Mouse (Mus musculus): ENCODE data around the gene Nod2. TPM values are rescaled to one million over a fixed set of nuclear protein-coding genes. Genes with fewer than 3 reads are reported as not detected.

Gene Nod2
- polyA plus RNA-seq, 1 experiment, result not detected

DNA sequence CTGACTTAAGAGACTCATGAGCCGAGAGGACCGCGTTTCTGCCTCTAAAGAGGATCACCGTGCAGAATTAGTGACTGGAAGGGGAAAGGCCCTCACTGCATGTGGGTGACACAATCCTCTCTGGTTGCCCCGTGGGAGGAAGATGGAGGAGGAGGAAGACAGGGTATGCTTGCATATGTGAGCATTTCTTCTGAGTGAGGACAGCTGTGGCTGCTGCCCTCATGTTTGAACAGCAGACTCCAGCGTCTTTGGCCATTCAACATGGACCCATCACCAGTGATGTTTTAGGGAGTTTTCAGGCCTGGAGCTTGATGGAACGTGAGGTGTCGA lies 39.8 kb downstream of the Nod2 start:
- H3K36me3 ChIP-seq (replicated peaks; ENCODE audit: low read length), result no peaks in the 10 kb centered on the region
- H3K4me3 ChIP-seq (replicated peaks), result no peak overlapping the region
- TF ChIP-seq FLI1 (IDR thresholded peaks at IDR 0.05; ENCODE audit: low read length), result no peak
- TF ChIP-seq GATA1 (IDR thresholded peaks at IDR 0.05; ENCODE audit: borderline replicate concordance, low read length), result no peak
- H3K9me3 ChIP-seq, result no peaks in the 10 kb centered on the region
- H3K4me1 ChIP-seq, result peaks cover 27% of the 10 kb centered on the region
- peaks cover 19% of the 10 kb centered on the region for H3K27me3 ChIP-seq (replicated peaks)

DNA sequence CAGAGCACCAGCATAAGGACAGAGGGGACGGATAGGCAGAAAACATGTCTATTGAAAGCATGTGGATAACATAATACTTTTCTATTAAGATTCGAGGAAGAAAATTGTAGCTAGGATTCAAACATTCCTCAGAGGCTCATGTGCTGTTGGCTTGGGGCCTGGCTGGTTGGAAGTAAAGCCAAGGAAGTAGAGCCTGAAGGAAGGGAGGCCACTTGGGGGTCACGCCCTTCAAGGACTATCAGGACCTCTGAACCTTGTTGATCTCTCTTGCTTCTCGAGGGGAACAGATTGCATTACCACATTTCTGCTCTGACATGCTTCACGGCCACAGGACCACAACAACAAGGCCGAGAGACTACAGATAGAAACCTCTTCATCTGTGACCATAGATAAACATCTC lies 42.0 kb downstream of the Nod2 start:
- no peaks in the 10 kb centered on the region for H3K9me3 ChIP-seq
- TF ChIP-seq FLI1 (IDR thresholded peaks at IDR 0.05; ENCODE audit: low read length) (no peak), GATA1 (IDR thresholded peaks at IDR 0.05; ENCODE audit: borderline replicate concordance, low read length) (no peak)
- H3K4me1 ChIP-seq, result peaks cover 43% of the 10 kb centered on the region
- no peaks in the 10 kb centered on the region for H3K36me3 ChIP-seq (replicated peaks; ENCODE audit: low read length)
- H3K27me3 ChIP-seq (replicated peaks), result peaks cover 14% of the 10 kb centered on the region
- no peak overlapping the region for H3K4me3 ChIP-seq (replicated peaks)

DNA sequence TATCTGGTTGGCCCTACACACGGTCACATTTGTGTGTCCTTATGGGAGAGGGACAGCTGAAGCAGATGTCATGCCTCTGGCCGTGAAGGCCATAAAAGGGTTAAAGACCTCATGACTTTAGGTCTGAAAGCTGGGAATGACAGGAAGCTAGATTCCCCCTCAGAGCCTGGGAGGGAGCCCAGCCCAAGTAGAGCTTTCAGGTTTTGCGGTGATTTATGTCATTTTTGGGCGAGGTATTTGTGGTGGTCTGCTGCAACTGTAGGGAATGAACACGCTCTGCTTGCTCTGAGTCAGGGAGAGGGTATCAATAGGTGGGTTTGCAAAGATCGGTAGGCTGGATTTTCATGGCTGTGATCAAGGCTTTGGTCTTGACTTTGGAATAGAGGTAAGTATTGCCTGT lies 42.8 kb downstream of the Nod2 start:
- Histone ChIP-seq H3K4me3 (replicated peaks) (no peak overlapping the region), H3K27me3 (replicated peaks) (peaks cover 14% of the 10 kb centered on the region), H3K9me3 (no peaks in the 10 kb centered on the region), H3K36me3 (replicated peaks; ENCODE audit: low read length) (no peaks in the 10 kb centered on the region), H3K4me1 (peaks cover 49% of the 10 kb centered on the region)
- TF ChIP-seq GATA1 (IDR thresholded peaks at IDR 0.05; ENCODE audit: borderline replicate concordance, low read length), result no peak
- TF ChIP-seq FLI1 (IDR thresholded peaks at IDR 0.05; ENCODE audit: low read length), result no peak

DNA sequence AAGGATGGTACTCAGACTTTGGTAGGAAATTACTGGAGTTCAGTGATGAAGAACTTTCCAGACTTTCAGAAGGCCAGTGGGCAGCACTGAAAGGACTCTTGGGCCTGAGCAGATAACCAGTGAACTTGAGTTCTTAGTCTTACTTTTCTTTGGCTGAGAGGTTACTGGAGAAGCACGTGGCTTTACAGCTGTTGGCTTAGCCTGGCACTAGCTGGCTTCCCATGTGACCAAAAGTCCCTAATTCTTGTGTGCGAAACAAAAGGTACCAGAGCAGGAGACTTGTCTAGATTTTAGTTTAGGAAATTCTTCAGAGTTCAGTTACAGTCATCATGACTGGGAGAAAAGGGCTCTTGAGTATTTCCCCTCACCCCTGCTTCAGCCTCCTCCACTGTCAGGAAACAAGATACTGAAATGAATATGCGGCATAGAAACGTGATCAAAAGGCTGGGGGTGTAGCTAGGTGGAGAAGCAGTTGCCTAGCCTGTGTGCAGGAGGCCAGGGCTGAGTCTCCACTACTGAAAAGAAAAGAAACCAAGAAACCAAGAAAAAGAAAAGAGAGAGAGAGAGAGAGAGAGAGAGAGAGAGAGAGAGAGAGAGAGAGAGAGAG lies 44.3 kb downstream of the Nod2 start:
- H3K4me1 ChIP-seq, result peaks cover 63% of the 10 kb centered on the region
- TF ChIP-seq FLI1 (IDR thresholded peaks at IDR 0.05; ENCODE audit: low read length), result no peak
- TF ChIP-seq GATA1 (IDR thresholded peaks at IDR 0.05; ENCODE audit: borderline replicate concordance, low read length), result no peak
- no peaks in the 10 kb centered on the region for H3K36me3 ChIP-seq (replicated peaks; ENCODE audit: low read length)
- H3K27me3 ChIP-seq (replicated peaks), result peaks cover 13% of the 10 kb centered on the region
- H3K9me3 ChIP-seq, result no peaks in the 10 kb centered on the region
- peak overlapping the region; percentile 76 for H3K4me3 ChIP-seq (replicated peaks)

DNA sequence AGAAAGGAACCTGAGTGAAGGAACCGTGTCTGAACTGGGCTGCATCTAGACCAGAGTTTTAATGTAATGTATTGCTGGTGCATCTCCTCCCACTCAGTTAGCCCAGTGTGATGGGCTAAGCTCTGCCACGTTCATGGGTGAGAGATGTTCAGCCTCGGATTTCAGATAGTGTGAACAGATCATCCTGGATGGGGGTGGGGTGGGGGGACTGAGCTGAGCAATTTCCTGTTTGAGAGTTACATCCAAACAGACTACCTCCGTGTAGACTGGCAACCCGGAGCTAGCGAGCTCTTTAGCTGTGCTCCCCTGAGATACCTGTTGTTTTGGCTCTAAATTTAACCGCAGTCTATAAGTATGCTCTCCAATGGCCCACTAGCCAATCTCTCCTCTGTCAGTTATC lies 44.8 kb downstream of the Nod2 start:
- H3K9me3 ChIP-seq, result no peaks in the 10 kb centered on the region
- no peaks in the 10 kb centered on the region for H3K36me3 ChIP-seq (replicated peaks; ENCODE audit: low read length)
- peaks cover 63% of the 10 kb centered on the region for H3K4me1 ChIP-seq
- H3K4me3 ChIP-seq (replicated peaks), result peak overlapping the region; percentile 55
- TF ChIP-seq GATA1 (IDR thresholded peaks at IDR 0.05; ENCODE audit: borderline replicate concordance, low read length), result no peak
- no peak for TF ChIP-seq FLI1 (IDR thresholded peaks at IDR 0.05; ENCODE audit: low read length)
- peaks cover 8% of the 10 kb centered on the region for H3K27me3 ChIP-seq (replicated peaks)

DNA sequence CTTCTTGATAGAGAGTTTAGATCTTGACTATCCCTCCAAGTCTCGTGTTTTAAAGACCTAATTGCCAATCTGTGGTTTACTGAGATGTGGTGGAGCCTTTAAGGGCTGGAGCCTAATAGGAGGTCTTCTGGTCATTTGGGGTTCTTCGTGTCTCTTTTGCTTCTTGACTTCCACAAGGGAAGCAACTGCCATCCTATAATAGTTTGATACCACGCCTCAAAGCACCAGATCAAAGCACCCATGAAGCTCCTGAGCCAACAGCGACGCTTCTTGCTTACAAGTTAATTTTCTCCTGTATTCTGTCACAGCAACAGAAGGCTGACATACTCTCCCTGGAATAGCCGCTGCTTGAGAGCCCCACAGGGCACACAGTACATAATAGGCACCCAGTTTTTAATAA lies 45.8 kb downstream of the Nod2 start:
- no peaks in the 10 kb centered on the region for H3K36me3 ChIP-seq (replicated peaks; ENCODE audit: low read length)
- H3K27me3 ChIP-seq (replicated peaks), result peaks cover 5% of the 10 kb centered on the region
- H3K9me3 ChIP-seq, result no peaks in the 10 kb centered on the region
- H3K4me3 ChIP-seq (replicated peaks), result no peak overlapping the region
- TF ChIP-seq FLI1 (IDR thresholded peaks at IDR 0.05; ENCODE audit: low read length), result no peak
- no peak for TF ChIP-seq GATA1 (IDR thresholded peaks at IDR 0.05; ENCODE audit: borderline replicate concordance, low read length)
- peaks cover 66% of the 10 kb centered on the region for H3K4me1 ChIP-seq

DNA sequence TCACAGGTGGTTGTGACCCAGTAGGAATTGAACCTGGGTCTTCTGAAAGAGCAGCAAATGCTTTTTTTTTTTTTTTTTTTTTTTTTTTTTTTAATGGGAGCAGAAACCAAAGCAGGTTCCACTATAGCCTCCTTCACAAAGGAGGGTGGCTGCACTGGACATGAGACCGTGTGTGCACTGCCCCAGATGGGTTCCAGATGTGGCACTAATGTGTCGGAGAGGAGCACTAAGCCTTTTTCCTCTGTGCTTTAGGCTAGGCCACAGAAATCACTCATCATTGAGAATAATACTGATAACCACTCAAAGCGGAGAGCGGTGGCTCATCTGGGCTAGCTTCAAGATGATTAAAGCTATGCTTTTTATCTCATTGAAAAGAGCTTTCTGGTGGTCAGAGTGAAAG lies 46.3 kb downstream of the Nod2 start:
- no peaks in the 10 kb centered on the region for H3K9me3 ChIP-seq
- H3K27me3 ChIP-seq (replicated peaks), result peaks cover 5% of the 10 kb centered on the region
- H3K4me3 ChIP-seq (replicated peaks), result no peak overlapping the region
- TF ChIP-seq FLI1 (IDR thresholded peaks at IDR 0.05; ENCODE audit: low read length) (no peak), GATA1 (IDR thresholded peaks at IDR 0.05; ENCODE audit: borderline replicate concordance, low read length) (no peak)
- H3K36me3 ChIP-seq (replicated peaks; ENCODE audit: low read length), result no peaks in the 10 kb centered on the region
- H3K4me1 ChIP-seq, result peaks cover 69% of the 10 kb centered on the region

DNA sequence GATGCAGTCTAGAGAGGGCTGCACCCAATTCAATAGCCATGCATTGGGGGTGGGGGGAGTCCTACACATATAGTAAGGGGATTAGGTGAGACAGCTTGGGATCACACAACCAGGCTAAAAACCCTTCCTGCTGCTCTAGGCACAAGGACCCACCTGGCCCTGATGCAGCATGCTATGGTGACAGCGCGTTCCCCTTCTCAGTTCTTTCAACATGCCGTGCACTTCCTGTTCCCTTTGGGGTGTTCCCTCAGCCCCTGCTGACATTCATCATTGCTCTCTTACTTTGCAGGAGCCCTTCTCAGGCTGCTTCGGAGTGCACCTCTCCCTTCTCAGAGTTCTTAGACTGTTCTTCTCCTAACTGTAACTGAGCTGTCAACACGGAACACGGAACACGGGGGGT lies 47.2 kb downstream of the Nod2 start:
- no peaks in the 10 kb centered on the region for H3K36me3 ChIP-seq (replicated peaks; ENCODE audit: low read length)
- TF ChIP-seq GATA1 (IDR thresholded peaks at IDR 0.05; ENCODE audit: borderline replicate concordance, low read length) (no peak), FLI1 (IDR thresholded peaks at IDR 0.05; ENCODE audit: low read length) (no peak)
- H3K9me3 ChIP-seq, result no peaks in the 10 kb centered on the region
- peak overlapping the region; percentile 60 for H3K4me3 ChIP-seq (replicated peaks)
- peaks cover 72% of the 10 kb centered on the region for H3K4me1 ChIP-seq
- no peaks in the 10 kb centered on the region for H3K27me3 ChIP-seq (replicated peaks)

DNA sequence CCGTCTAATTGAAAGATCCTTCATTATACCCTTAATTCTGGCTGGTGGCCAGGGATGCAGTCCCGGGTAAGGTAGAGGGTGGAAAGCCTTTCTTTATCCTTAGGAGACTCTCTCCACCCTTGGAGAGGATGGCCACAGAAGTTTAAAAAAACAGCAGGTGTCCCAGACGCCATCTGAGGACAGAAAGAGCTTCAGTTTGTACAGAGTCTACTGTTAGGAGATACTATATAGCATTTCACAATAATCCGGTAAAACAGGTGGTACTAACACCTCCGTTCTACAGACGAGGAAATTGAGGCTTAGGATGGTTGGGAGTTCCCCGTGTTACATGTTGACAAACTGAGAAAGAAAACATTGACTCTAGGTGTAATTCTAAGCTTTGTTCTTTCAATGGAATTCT lies 49.1 kb downstream of the Nod2 start:
- H3K9me3 ChIP-seq, result no peaks in the 10 kb centered on the region

DNA sequence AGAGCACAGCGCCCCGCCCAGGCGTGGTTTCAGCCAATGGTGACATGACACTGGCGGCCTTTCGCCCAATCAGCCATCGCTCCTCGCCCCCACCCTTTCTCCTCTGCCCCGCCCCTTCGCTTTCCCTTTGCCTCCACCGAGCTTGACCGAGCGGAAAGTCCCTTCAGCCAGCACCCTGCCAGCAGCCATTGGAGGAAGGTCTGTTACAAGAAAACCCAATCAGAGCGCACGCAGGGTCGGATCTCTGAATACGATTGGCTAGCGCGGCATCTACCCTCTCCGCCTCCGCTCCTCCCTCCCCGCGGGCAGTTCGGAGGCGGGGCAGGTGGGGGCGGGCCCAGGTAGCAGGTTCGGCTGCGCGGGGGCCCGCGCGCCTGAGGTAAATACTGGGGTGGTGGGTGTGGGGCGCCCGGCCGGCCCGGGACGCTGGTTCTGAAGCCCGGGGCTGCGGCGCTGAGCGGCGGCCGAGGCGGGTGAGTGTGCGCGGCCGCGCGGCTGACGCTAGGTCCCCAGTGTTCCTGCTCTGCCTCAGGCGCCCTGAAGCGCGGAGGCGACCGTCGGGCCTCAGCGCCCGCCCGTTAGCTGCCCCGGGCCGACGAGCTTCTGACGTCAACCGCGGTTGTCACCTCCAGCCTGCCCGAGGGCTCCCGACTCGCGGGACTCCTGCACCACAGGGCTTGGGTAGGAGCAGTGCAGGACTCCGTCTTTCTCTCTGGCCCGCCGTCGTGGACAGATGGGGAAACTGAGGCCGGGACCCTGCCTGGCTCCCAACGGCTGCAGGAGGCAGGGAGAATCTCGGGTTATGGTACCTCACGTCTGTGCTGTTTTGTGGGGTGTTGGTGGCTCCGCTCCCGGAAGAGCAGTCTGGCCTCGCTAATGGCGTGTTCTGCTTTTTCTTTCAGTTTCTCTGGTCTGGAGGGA lies 49.9 kb downstream of the Nod2 start, which contains the start of gene Cyld:
Gene Cyld, plus strand, starts transcription at position 308 of the 921 bp plus-strand sequence.
- H3K36me3 ChIP-seq (replicated peaks; ENCODE audit: low read length), result no peaks in the 10 kb centered on the region
- TF ChIP-seq FLI1 (IDR thresholded peaks at IDR 0.05; ENCODE audit: low read length) (no peak), GATA1 (IDR thresholded peaks at IDR 0.05; ENCODE audit: borderline replicate concordance, low read length) (no peak)
- peak within 1 kb of the TSS; percentile 97 for H3K4me3 ChIP-seq (replicated peaks)
- H3K9me3 ChIP-seq, result no peaks in the 10 kb centered on the region
- H3K27me3 ChIP-seq (replicated peaks), result no peaks in the 10 kb centered on the region
- peaks cover 53% of the 10 kb centered on the region for H3K4me1 ChIP-seq

More for the DNA sequence above, 49.1 kb downstream of the Nod2 start:
- Histone ChIP-seq H3K36me3 (replicated peaks; ENCODE audit: low read length) (no peaks in the 10 kb centered on the region), H3K4me3 (replicated peaks) (peak overlapping the region; percentile 97), H3K4me1 (peaks cover 58% of the 10 kb centered on the region), H3K27me3 (replicated peaks) (no peaks in the 10 kb centered on the region)
- TF ChIP-seq FLI1 (IDR thresholded peaks at IDR 0.05; ENCODE audit: low read length), result no peak
- TF ChIP-seq GATA1 (IDR thresholded peaks at IDR 0.05; ENCODE audit: borderline replicate concordance, low read length), result no peak
